Mouse (Mus musculus): ENCODE results near the gene Gpn3. TPM values are rescaled to one million over a fixed set of nuclear protein-coding genes. Genes with fewer than 3 reads are reported as not detected.

Gpn3 gene
- total RNA-seq (2021), result 10 to 100 TPM; 34.9 to 41.1 TPM
- long read RNA-seq, experiment 1, transcript Gpn3-201 (8 exons, 1,592 nt), result major isoform, 25 of 26 reads
- long read RNA-seq, experiment 1, partial matches to known transcripts, result 1 of 26 reads
- long read RNA-seq, experiment 1, other reads (novel, unspliced or antisense), result 0 of 26 reads
- long read RNA-seq, experiment 2, transcript Gpn3-201 (8 exons, 1,592 nt), result major isoform, 51 of 65 reads
- long read RNA-seq, experiment 2, partial matches to known transcripts, result 4 of 65 reads
- long read RNA-seq, experiment 2, other reads (novel, unspliced or antisense), result 8 of 65 reads

DNA sequence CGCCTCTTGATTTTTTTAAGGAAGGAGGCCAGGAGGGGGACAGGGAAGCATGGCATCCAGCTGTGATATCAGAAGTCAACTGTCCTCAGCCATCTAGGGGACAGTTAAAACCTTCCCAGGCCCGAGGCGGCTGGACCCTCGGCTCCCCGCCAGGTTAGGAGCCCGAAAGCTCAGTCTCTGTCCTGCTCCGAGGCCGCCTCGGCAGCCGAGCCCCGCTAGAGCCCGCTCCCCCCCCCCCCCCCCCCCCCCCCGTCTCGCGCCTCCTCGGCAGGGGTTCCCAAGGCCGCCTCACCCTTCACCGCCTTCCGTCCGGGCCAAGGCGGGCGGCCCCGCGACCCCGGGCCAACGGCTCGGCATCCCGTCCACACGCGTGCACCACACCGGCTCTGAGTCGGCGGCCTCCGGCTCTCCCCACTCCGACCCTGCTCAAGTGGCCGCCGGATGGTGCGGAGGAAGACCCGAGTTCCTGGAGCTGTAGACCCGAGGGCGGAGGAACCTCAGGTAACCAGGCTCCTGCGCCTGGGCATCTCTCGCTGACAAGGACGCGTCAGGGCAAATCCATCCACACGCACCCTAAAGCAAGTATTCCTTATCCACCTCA, at the start of gene Gpn3:
Gpn3 (plus strand) TSS at position 286 of the 601 bp plus-strand sequence.
- DNase-seq (ENCODE audit: low spot score in 2 of 2), result peak in 1 of 2 experiments; percentile 39

DNA sequence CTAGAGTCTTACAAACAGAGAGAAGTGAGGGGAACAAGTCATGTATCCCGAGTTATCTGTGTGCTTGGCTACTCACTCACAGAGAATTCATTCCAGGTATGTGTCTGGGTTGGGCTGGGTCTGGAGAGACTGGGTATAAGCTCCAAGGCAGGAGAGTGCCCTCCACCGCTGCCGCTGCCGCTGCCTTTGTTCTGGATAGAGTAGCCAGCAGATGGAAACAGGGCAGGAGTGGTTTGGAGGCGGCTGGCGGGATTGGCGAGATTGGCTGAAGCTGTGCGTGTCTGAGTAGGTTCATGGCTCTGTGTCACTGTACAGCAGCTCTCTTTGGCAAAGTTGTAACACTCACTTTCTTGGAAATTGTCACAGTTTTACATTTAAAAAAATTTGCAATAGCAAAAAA, 48.2 kb upstream of the Gpn3 start:
- DNase-seq (ENCODE audit: low spot score in 2 of 2), result no peak

DNA sequence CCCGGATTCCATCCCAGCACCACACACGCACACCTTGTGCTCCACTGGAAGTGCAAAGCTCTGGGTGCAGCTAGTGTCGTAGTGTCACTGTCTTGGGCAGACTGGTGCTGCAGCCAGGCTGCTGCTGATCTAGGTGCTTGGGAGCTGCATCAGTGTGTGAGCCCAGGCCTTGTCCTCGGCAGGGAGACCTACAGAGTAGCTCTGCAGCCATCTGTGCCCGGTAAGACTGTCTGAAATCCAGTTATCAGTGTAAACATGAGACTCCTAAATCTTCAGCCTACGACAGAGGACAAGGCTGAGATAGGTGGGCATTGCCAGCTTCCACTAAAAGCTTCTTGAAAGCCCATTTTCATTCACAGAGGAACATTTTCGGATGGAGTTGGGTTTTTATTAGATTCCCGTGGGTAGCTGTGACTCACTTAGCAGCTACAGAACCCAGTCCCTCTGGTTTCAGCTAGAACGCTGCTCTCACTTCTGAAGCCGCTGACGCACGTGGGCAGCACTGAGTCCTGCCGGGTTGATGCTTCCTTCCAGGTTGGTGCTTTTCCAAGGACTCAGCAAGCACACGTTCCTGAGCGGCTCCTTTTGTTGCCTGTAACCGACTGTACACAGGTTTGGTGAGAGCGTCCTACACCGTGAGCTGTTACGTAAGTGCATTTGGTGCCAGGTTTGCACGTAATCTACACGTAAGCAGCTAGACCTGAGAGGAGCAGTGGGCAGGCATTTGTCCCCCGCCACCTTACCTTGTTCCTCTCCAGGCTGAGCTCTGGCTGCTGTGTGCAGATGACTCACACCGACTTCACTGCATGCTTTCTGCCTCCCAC, 46.9 kb upstream of the Gpn3 start:
- DNase-seq (ENCODE audit: low spot score in 2 of 2), result no peak

DNA sequence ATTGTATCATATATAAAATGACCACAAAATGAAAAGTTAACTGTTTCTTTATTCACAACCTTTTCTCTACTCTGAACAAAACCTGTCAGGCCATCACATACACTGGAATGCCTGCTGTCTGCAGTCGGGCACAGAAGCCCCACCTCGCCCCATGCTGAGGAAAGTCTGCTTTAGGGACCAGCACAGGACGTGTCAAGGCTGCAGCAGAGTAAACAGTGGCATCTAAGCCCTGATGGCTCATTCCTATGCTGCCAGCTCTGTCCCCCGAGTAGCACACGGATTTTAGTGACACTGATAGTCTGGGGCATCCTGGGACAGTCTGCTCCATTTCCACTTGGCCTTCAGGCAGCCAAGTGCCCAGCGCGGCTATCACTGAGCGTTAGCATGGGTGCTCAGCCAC, 46.2 kb upstream of the Gpn3 start:
- DNase-seq (ENCODE audit: low spot score in 2 of 2), result no peak

DNA sequence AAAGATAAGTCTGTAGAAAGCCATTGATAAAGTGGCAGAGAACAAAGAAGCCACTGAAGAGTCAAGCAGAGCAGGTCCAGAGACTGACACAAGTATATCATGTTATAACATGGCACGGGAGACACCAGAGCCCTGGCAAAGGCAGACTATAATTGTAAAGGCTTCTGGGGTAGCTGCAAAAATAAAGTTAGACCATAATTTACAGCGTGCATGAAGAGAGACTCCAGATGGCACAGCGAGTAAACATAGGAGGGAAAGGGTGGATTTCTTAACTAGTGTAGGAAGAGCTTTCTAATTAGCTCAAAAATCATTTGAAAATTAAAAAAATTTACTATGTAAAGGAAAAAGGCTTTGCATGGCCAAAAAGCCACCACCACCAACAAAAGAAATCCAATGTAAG, 44.4 kb upstream of the Gpn3 start:
- no peak for DNase-seq (ENCODE audit: low spot score in 2 of 2)

DNA sequence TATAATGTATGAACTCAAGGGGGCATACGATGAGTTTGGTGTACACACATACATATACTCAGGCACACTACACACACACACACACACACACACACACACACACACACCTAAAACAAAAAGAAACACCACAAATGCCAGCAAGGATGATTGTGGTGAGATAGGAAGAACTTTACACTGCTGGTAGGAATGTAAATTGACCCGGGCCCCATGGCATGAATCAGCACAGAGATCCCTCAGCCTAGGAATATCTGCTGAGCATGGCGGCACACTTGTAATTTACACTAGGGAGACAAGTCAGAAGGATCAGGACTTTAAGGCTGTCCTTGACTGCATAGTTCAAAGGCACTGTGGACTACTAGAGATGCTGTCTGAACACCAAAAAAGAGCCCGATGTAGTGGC, 41.4 kb upstream of the Gpn3 start:
- DNase-seq (ENCODE audit: low spot score in 2 of 2), result no peak

DNA sequence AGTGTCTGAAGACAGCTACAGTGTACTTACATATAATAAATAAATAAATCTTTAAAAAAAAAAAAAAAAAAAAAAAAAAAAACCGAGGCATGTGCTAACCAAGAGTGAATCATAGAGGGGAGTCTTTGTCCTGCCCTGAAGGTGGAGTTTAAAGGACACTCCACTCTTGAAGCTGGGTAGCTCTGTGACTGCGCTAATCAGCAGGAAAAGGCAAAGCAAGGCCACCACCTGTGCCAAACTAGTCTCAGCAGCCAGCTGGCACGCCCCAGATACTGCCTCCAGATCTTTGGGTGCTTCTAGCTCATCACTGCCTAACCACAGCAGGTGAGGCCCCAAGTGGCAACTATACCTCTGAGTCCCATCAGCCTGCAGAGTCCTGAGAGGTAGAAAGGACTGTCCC, 37.0 kb upstream of the Gpn3 start:
- no peak for DNase-seq (ENCODE audit: low spot score in 2 of 2)

DNA sequence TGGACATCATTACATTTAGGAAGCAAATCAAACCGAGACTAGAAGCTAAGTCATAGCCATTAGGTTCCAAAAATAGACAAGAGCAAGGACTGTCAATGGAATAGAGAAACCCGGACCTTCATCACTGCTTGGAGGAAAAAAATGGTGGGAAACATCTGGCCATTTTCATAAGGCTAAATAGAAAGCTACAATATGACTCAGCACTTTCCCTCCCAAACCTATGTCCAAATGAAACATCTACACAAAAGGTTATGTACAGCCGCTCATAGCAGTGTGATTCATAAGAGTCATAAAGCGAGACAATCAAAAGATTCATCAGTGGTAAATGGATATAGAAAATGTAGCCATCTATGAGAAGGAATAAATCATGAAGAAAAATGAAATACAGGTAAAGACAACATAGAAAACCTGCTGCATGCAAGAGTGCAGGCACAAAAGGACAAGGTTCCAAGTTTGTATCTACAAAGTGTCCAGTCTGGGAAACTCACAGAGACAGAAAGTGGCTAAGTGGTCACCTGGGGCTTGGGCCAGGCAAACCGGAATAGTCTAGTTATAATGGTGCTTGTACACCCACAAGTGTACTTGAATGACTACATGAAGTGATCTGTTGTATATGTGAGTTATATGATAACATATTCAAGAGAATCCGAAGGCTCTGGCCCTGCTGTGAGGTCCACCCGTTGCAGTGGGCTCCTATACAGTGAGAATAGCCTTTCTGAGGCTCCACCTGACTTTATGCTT, 35.0 kb upstream of the Gpn3 start:
- no peak for DNase-seq (ENCODE audit: low spot score in 2 of 2)

DNA sequence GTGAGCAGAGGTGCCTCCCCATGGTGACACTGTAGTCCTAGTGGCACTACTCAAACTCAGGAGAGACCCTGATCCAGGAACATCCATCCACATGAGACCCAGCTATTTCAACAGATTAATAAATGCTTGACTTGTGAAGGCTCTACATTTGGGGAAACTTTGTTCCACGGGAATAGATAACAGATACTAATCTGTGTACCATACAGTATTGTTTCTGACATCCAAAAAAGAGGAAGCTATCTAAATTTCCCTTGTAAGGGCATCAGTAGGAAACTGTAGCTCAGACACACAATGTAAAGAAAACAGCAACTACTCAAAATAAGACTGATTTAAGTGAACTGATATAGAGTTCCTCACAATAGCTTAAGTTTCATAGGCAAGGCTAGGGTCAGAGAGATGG, 28.8 kb upstream of the Gpn3 start:
- DNase-seq (ENCODE audit: low spot score in 2 of 2), result no peak

DNA sequence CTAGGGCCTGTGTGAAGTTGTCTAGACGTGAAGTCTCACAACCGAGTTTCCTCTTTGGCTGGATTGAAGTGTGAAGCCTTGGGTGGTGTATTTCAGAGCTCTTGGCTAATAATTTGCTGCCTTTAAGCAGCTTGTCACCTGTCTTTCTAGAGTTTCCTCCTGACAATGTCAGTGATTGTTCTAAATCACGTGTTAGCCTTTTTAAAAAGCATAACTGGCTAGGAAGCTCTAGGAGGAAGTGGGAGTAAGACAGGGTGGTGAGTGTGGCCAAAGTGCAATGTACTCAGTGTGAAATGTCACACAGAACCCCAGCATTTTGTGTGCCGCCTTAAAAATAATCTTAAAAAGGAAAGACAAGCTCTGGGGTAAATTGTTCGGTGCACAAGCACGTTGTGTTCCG, 27.9 kb upstream of the Gpn3 start:
- no peak for DNase-seq (ENCODE audit: low spot score in 2 of 2)

DNA sequence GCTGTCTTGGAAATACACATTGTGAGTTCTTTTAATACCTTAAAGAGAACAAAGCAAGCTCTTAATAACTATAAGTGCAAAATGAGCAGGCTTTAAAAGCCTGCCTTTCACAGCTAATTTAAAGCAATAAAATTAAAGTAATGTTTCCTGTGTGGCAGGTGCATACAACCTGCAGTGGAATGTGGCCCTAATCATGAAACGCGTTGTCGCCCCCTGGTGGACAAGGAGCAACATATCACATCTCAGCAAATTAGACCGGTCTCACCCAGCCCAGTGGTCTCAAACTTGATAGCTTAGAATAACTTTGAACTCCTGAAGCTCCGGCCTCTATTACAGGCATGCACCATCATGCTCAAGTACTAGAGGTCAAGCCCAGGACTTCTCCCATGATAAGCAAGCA, 27.4 kb upstream of the Gpn3 start:
- DNase-seq (ENCODE audit: low spot score in 2 of 2), result peak; percentile 24 to 64

DNA sequence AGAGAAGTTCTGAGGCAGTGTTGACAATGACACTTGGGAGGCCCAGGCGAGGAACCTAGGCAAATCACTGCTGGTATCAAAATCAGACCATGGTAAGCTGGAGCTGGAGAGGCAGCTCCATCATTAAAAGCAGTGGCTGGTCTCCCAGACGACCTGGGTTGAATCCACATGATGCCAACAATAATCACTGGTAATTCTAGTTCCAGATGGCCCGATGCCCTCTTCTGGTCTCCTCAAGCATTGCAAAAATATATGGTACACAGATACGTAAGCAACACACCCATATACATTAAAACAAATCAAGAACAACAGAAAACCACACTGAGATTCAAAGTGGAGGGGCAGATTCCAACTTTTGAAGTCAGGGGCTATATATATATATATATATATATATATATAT, 25.9 kb upstream of the Gpn3 start:
- no peak for DNase-seq (ENCODE audit: low spot score in 2 of 2)

DNA sequence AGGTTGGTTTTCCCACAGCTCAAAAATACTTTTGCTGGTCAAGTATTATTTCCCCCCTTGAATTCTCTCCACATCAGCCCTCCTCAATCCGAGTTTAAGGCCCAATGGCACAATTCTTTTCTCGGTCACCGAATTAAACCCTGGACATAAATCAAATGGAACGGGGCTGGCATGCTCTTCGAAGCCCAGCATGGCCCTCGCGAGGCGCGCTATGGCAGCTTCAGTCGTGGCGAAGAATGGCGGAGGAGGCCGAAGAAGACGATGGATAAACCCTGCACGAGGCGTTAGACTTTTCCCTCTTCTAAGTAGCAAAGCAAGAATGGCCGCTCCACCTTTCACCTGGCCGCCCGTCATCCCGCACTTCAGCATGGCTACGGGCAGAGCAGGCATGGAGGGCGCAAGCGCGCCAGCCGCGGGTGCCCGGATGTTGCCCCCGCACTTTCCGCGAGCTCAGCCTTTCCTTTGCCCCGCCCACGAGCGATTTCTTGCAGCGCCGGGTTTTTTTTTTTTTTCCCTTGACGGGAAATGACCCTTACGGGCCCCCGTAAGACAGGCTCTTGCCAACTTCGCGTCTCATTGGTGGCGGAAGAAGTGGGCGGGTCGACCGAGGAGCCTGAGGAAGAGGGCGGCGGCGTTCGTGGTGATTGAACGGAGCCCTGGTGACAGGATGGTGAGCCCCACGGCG, 17.7 kb upstream of the Gpn3 start, which contains the start of the genes Rad9b and Vps29:
Rad9b (minus strand) TSS at position 427 of the 685 bp plus-strand sequence.
Vps29 (plus strand) TSS at position 563 of the 685 bp plus-strand sequence.
- DNase-seq (ENCODE audit: low spot score in 2 of 2), result peak; percentile 97

DNA sequence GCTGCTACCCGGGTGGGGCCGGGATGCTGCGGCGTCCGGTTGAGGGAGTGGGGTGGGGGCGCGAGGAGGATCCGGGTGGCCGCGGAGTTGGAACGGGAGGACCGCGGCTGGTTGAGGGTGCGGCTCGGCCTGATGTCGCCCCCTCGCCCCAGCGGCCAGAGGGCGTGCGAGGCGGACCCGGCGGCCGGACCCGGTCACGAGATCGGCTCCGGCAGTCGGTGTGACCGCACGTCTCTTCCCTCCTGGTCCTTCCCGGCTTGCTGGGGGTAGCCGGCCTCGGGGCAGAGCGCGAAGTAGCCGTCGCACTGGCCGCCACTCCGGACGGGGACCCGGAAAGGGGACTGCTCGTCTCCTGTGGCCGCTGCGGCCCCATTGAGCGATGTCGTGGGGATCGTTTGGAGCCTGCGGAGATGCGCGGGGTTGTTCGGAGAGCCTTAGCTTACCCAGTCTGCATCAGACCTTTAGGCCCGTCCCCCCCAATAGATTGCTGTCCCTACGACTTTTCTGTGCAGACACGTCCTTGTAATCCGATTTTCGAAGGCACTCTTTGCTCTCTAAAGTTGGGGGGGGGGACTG, 17.1 kb upstream of the Gpn3 start:
- DNase-seq (ENCODE audit: low spot score in 2 of 2), result no peak

DNA sequence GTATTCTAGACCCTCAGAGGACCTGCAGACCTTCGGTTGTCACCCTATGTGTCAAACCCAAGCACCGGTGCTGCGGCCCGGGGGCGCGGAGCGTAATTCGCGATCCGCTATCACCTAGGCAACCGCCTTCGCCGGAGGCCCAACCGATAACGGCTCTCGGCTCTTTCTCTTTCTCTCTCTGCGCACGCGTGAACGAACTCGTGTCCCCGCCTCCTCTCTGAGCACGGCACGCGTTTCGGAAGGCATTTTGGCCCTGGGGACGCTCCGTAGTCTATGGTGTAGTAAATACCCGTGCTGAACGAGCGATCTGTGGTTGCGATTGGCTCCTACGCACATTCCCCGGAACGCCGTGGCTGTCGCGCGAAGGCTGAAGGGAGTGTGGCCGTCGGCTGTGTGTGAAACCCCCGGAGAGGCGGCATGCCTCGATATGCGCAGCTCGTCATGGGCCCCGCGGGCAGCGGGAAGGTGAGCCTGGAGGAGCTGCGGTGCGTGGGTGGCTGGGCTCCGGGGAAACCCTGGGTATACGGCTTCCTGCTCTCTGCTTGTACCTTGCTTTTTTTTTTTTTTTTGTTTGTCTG, 605 bp downstream of the Gpn3 start, which contains the start of gene Fam216a:
Fam216a (minus strand) TSS at position 173 of the 578 bp plus-strand sequence.
- peak; percentile 96 to 99 for DNase-seq (ENCODE audit: low spot score in 2 of 2)

DNA sequence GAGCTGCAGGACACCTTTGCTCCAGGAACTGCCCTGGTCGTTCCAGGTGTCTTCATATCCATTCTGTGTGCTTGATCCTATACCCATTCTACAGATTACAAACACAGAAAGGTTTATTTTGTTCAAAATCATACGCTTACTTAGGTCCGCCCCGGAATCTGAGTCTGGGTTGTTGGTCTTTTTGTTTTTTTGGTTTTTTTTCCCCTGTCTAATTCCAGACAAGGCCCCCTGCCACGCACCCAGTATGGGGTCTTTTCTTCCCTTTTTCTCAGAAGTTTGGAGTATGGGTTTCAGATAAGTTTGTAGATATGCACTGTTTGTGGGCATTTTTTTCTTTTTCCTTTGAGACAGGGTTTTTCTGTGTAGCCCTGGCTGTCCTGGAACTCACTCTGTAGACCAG, 1.2 kb downstream of the Gpn3 start:
- DNase-seq (ENCODE audit: low spot score in 2 of 2), result no peak

DNA sequence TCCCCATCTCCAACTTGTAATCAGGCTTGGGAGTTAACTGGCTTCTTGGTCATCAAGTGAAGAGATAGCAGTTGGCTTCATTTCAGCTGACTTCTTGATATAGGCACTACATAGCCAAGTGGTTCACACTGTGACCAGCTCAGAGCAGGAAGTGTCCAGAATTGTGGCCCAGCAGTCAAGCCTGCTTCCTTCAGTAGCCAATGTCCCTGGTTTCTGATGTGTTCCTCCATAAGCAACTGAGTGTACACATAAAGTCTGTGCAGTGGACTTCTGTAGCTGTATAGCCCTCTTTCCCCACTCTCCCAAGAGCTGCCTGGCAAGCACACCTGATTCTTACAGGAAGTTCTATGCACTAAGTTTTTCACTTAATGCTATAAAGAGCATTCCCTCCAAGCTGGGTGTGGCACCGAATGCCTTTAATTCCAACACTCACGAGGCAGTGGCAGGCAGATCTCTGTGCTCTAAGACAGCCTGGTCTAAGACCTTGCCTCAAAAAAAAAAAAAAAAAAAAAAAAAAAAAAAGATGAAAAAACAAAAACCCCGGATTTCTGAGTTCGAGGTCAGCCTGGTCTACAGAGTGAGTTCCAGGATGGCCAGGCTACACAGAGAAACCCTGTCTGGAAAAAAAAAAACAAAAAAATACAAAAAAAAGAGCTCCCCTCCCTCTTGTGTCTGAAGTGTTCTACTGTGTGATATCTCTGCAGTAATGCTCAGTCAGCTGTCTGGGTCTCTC, 5.6 kb downstream of the Gpn3 start:
- no peak for DNase-seq (ENCODE audit: low spot score in 2 of 2)

DNA sequence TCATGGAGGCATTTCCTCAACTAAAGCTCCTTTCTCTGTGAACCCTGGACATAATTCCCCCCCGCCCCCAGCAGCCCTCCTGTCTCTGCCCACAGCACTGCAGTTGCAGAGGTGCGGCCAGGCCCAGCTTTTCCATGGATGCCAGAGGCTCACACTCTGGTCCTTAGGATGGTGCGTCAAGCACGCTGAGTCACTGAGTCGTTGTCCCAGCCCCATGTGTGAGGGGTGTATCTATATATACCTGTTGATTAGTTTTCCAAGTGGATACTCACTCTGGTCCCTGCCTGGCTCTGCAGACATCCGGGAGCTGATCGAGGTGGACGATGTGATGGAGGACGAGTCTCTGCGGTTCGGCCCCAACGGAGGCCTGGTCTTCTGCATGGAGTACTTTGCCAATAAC, 6.5 kb downstream of the Gpn3 start:
- DNase-seq (ENCODE audit: low spot score in 2 of 2), result no peak

All from adrenal gland, postnatal 4 days (tissue).